Mouse (Mus musculus) CH12.LX (cell line): ENCODE measurements around the gene Kcnn4.
A peak's percentile ranks its signal among the peaks of the same experiment; 100 is the strongest.

Source experiments
- CTCF ChIP-seq, 2 experiments: IDR thresholded peaks in 1 of 2; conservative IDR thresholded peaks in 1 of 2; 2 replicates each; pipeline ENCODE4 v1.5.1; 2011 to 2012; ENCODE audit warnings: low read depth in 2 of 2, low read length in 2 of 2, improper control_type of control experiment in 1 of 2, inconsistent platforms in 1 of 2, mild to moderate bottlenecking in 1 of 2, moderate library complexity in 1 of 2
- E2F4 ChIP-seq: IDR thresholded peaks from 2 replicates; pipeline ENCODE4 v1.6.1; 2011; ENCODE audit warnings: low read depth, low read length, improper control_type of control experiment; ENCODE audit not compliant: insufficient replicate concordance
- GABPA ChIP-seq: IDR thresholded peaks from 2 replicates; pipeline ENCODE4 v1.6.1; 2012; ENCODE audit warnings: low read depth, low read length, improper control_type of control experiment, inconsistent platforms; ENCODE audit not compliant: insufficient replicate concordance
- JUN ChIP-seq: IDR thresholded peaks from 2 replicates; pipeline ENCODE4 v1.6.1; 2011; ENCODE audit warnings: low read depth, mild to moderate bottlenecking, low read length, improper control_type of control experiment, moderate library complexity; ENCODE audit not compliant: insufficient read depth
- MAZ ChIP-seq: IDR thresholded peaks from 2 replicates; pipeline ENCODE4 v1.6.1; 2012; ENCODE audit warnings: low read depth, mild to moderate bottlenecking, inconsistent platforms, low read length, improper control_type of control experiment, moderate library complexity
- MXI1 ChIP-seq: IDR thresholded peaks from 2 replicates; pipeline ENCODE4 v1.6.1; 2011; ENCODE audit warnings: mild to moderate bottlenecking, low read depth, low read length, improper control_type of control experiment
- MYC ChIP-seq: IDR thresholded peaks from 2 replicates; pipeline ENCODE4 v1.6.1; 2011; ENCODE audit warnings: low read depth, mild to moderate bottlenecking, improper control_type of control experiment, low read length
- POLR2A ChIP-seq: IDR thresholded peaks from 2 replicates; pipeline ENCODE4 v1.6.1; 2011; ENCODE audit warnings: low read depth, mild to moderate bottlenecking, improper control_type of control experiment, low read length
- POLR2AphosphoS2 ChIP-seq: IDR thresholded peaks from 2 replicates; pipeline ENCODE4 v1.6.1; 2011; ENCODE audit warnings: low read depth, low read length, improper control_type of control experiment
- RCOR1 ChIP-seq: conservative IDR thresholded peaks from 2 replicates; pipeline ENCODE4 v1.6.1; 2012; ENCODE audit warnings: low read depth, mild to moderate bottlenecking, inconsistent platforms, low read length, improper control_type of control experiment
- SMC3 ChIP-seq: IDR thresholded peaks from 2 replicates; pipeline ENCODE4 v1.6.1; 2011; ENCODE audit warnings: low read depth, low read length, improper control_type of control experiment
- TCF12 ChIP-seq: IDR thresholded peaks from 2 replicates; pipeline ENCODE4 v1.6.1; 2014; ENCODE audit warnings: low read depth, mild to moderate bottlenecking, inconsistent platforms, low read length, improper control_type of control experiment
- USF1 ChIP-seq: IDR thresholded peaks from 2 replicates; pipeline ENCODE4 v1.6.1; 2014; ENCODE audit warnings: low read depth, mild to moderate bottlenecking, inconsistent platforms, low read length, improper control_type of control experiment
- ZC3H11A ChIP-seq: IDR thresholded peaks from 2 replicates; pipeline ENCODE4 v1.6.1; 2012; ENCODE audit warnings: low read depth, mild to moderate bottlenecking, inconsistent platforms, low read length, improper control_type of control experiment

GRCm38 (mm10) chr7:24369731-24370541 lies at the start of gene Kcnn4:
- TF ChIP-seq POLR2A (peak; percentile 26; the same call in 1 of the 2 replicates), ZC3H11A (no peak), JUN (no peak), GABPA (no peak), E2F4 (no peak), MXI1 (no peak; the same call in 1 of the 2 replicates), CTCF (conservative IDR thresholded peaks at IDR 0.05 in 1 of 2, IDR thresholded peaks at IDR 0.05 in 1 of 2; ENCODE audit: low read depth in 2 of 2, low read length in 2 of 2) (0 out of 4 replicates have a peak, but pooled peaks of 1 of the 2 experiments have one; percentile 5), MYC (peak; percentile 40; the same call in 1 of the 2 replicates), POLR2AphosphoS2 (no peak), USF1 (no peak), MAZ (peak; percentile 70), RCOR1 (peak; percentile 79; the same call in 1 of the 2 replicates), TCF12 (peak; percentile 69; the same call in 1 of the 2 replicates), SMC3 (no peak; the same call in none of the 2 replicates)
